Mouse (Mus musculus) spleen, postnatal 4 days (tissue): ENCODE data around the gene Tnni2.

Experiments
- DNase-seq, 2 experiments: peaks; one replicate each; pipeline ENCODE4 v3.0.0; 2022; ENCODE audit warnings: low spot score in 2 of 2

Gene Tnni2

DNA sequence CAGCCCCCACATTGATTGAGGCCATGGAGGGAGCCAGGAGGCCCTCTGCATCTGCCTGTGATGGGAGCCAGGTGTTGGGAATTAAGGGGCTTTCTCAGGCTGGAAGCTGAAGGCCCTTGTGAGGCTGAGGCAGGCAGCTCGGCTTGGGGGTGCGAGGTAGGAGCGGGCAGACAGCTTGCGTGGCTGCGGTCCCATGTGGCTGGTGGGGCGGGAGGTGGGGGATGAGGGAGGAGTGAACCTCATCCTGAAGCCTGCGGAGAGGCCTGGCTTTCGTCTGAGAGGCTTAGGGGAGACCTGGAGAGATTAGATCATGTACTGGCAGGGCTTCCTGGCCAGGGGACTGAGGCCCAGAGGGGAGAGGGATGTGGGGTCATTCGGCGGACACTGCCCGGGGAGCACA is 41.5 kb downstream of the Tnni2 start:
- no peak for DNase-seq

- no peak for DNase-seq
Measured at GRCm38 (mm10) chr7:142484780-142485179, 43.2 kb downstream of the Tnni2 start.

- no peak for DNase-seq
Measured at GRCm38 (mm10) chr7:142486751-142487162, 45.1 kb downstream of the Tnni2 start.

GRCm38 (mm10) chr7:142487341-142487859 is 45.8 kb downstream of the Tnni2 start:
- DNase-seq, result no peak

DNA sequence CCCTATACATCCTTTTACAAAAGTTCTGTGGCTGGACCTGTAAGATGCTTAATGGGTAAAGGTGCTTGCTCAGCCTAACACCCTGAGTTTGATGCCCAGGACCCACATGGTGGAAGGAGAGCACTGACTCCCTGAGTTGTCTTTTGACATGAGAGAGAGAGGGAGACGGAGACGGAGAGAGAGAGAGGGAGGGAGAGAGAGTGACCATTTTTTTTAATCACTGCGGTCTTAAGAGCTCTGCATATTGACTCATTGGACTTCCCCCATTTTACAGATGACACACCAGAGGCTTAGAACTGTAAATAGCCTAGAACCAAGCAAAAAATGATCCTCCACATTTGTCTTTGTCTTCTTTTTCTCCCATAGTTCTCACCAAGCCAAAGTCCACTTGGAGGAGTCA is 46.4 kb downstream of the Tnni2 start:
- DNase-seq, result no peak

DNA sequence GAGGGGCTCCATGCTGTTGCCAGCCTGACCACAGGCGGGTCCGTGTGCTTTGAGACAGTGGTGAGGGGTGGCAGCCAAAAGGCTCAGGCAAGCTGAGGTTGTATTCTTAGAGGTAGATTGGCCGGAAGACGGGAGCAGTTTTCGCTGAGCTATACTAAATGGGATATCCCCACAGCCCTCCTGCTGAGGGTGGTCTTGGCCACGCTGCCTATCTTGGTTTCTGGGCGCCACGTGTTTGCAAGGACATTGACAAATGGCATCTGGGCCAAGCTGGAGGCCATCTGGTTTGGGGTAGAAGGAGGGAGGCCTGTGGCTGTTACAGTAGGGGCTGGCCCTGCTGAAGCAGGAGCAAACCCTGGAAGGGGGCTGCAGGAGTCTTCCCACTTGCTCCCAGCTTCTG is 51.9 kb downstream of the Tnni2 start:
- DNase-seq, result no peak
